Mouse (Mus musculus) v-Abl transformed pro-B cells (cell line): ENCODE results near the gene Igfbpl1.

Experiments
- in situ Hi-C, 2 experiments: fragments of 400-800 bp; cut with MboI; formaldehyde crosslinking; loops; one replicate each; pipeline ENCODE4 v1.15.1; 2025; ENCODE audit not compliant: unreplicated experiment in 2 of 2

Gene Igfbpl1

DNA sequence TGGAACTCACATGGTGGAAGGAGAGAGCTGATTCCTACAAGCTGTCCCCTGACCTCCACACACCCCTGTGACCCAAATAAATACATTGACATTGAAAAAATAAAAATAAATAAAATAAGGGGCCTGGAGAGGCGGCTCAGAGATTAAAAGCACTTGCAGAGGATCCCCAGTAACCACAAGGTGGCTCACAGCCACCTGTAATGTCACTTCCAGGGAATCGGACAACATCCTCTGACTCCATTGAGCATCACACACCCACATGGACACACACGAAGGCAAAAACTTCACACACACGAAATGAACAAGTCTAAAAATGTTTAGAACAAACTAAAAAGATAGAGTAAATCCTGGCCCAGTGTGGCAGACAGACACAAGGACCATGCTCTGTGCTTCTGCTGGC, 40.0 kb downstream of the Igfbpl1 start:
- in situ Hi-C loops: loop anchor here in 1 of 2 experiments (25.0 kb wide), 1 partner anchor 1074 kb away; the partner anchor contains the start of gene Pax5

DNA sequence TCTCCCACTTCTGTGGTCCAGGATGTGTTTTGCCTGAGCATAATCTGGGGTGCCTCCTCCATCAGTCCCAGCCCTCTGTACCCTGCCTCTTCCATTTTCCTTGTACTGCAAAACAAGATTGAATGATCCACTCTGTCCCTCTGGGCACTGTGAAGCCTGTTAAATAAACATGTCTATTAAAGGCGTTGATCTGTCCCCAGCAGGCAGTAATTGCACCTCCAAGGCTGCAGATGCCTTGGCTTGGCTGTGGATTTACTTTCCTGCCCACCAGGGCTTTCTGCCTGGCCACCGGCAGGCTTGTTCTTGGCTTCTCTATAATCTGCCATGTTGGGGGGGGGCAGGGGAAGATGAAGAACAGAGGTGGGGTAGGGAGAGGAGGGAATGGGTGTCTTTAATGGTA, 40.8 kb downstream of the Igfbpl1 start:
- in situ Hi-C loops: loop anchor here in 1 of 2 experiments (25.0 kb wide), 1 partner anchor 1074 kb away; the partner anchor contains the start of gene Pax5

DNA sequence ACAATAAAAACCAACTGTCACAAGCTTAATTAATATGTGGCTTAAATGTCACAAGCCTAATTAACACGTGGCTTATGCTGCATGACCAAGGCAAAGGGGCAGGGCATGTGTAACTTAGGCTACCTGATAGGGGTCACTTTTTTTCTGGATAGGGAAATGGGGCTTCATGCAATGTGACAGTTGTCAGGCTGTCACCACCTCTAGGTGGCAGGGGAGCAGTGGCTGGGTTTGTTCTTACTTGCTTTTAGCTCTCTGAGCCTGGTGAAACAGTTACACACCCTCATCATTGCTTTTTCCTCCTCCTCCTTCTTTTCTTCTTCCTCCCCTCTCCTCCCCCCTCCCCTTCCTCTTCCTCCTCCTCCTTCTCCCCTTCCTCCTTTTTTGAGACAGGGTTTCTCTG, 43.1 kb downstream of the Igfbpl1 start:
- in situ Hi-C loops: loop anchor here in 1 of 2 experiments (5.0 to 25.0 kb wide), 2 partner anchors 39 to 1071 kb away; partner anchors contain the start of gene Pax5

DNA sequence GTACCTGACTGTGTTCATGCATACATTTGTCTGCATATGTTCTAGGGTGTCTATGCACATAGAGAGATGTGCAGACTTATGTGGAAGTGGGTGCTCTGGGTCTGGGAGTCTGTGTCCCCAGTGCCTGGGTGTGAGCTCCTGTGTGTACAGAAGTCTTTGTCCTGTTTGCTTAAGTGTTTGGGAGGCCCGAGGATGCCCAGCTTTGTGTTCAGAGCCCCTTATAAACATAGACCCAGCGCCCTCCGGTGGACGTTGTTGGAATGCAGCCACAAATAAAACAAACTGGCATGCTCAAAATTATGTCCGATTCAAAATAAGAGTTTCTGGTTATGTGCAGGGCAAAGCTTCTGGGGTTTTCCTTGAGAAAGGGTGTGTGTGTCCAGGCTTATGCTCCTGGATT, 55.1 kb downstream of the Igfbpl1 start:
- in situ Hi-C loops: loop anchor here in 1 of 2 experiments (10.0 to 25.0 kb wide), 2 partner anchors 234 to 667 kb away; partner anchors contain the start of genes Shb and Tomm5

DNA sequence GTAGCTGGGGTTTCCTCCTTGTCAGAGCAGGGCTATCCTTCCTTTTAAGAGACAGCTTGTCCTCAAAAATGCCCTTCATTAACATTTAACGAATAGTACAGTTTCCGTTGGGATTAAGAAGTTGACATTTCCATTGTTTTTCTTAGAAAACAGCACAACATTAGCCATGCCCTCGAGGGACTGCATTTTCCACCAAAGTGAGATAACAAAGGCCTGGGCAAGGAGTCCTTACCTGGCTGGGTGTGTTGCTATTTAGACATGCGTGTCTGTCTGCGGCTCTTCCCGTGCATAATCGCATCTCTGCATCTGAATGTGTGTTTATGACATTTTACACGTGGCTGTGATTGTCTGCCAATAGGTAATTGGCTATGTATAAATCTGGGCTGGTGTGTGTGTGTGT, 55.5 kb downstream of the Igfbpl1 start:
- in situ Hi-C loops: loop anchor here in 1 of 2 experiments (10.0 to 25.0 kb wide), 2 partner anchors 234 to 666 kb away; partner anchors contain the start of genes Shb and Tomm5

DNA sequence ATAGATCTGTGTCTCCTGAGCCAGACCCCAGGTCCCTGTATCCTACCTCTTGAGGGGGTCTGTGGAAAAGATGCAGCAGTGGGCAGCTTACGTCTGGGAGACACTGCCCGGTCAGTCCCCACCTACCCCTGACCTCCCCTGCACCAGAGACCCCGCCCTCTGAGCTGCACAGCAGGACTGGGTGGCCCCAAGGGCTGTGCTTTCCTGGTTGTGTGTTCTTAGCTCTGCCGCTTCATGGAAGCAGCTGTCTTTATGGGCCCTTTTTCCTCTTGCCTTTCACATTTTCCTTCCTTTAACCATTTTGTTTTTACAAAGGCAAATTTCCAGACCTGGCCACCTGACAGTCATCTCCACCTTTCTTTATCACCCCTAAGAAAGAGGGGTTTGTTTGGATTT, 56.1 kb downstream of the Igfbpl1 start:
- in situ Hi-C loops: loop anchor here in 1 of 2 experiments (10.0 to 25.0 kb wide), 2 partner anchors 233 to 666 kb away; partner anchors contain the start of genes Shb and Tomm5

DNA sequence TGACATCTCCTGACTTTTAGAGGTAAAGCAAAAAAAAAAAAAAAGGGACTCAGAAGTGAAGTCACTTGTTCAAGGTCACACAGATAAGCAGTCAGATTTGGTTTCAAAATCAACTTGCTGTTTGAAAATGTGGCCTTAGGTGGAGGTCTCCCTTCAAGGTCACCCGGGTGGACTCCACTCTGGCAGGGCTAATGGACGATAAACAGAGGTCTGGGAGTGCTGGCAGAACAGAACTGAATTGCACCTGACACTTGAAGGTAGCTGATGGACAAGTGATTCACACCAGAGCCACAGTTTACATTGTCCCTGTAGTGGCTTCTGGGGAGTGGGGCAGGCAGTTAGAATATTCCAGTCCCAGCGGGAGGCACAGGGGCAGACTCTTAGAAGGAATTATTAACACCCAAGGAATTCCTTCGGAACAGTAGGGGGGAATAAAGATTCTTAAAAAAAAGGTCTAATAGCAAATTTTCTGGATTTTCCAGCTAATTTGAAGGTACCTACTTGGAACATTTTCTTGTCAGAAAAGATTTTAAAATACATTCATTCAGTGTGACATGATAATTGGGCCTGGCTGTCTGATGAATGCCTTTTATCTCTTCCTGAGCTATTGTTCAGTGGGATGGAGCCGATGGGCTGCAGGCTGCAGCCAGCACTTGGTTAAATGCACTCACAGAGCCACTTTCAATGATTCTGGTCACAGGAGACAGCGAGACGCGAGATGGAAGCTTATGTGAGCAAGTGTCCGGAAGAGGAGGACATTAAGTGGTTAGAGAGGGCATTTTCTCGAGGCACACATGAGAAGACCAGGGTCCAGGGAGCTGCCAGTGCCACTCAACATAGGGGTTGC, 56.7 kb downstream of the Igfbpl1 start:
- in situ Hi-C loops: loop anchor here (5.0 to 25.0 kb wide), 7 partner anchors 32 to 665 kb away; partner anchors contain the start of genes Shb (in 2 of the 2) and Tomm5 (in 1 of the 2)

DNA sequence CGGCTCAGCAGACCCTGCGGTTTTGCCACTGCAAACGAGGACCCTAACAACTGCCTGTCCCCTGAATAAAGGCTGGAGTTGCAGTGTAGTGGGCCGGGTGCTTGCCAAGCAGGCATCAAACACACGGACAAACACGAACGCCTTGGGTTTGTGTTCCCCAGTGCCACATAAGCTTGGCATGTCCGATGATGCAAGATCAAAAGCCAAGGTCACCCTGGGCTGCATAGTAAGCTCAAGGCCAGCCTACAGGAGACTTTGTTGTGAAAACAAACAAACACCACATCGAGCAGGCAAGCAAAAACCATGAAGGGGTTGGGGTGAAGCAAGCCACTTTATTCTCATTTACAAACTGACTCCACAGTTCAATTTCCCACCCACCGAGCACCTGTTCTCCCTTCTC, 57.6 kb downstream of the Igfbpl1 start:
- in situ Hi-C loops: loop anchor here (5.0 to 25.0 kb wide), 6 partner anchors 33 to 487 kb away; partner anchors contain the start of gene Shb (in 2 of the 2)

DNA sequence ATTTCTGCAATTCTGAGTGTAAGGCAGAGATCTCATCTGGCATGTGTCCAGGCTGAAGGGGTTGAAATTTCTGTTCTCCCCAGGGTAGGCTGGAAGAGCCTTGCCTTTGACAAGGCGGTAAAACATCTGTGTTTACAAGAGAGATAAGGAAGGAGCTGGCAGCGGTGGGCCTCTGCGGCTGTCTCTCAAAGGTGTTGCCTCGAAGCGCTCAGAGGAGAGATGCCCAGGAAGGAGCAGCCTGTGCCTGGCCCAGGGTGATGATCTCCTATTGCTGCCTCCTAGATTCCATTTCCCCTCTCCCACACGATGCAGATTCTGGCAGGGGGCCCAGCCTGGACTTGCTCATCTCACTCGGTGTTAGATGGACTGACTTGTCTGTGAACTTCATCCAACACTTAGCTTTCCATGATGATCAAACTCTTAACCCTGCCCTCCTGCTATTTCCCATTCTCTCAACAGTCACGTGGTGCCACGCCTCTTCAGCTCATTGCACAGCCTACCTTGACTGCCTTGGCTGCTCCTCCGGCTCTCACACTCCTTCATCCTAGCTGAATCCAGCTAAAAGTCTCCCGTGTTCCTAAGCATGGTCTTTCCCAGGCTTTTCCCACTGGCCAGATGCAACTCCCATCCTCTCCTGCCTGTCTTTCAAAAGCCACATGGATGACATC, 58.7 kb downstream of the Igfbpl1 start:
- in situ Hi-C loops: loop anchor here (5.0 to 25.0 kb wide), 6 partner anchors 34 to 486 kb away; partner anchors contain the start of gene Shb (in 2 of the 2)

DNA sequence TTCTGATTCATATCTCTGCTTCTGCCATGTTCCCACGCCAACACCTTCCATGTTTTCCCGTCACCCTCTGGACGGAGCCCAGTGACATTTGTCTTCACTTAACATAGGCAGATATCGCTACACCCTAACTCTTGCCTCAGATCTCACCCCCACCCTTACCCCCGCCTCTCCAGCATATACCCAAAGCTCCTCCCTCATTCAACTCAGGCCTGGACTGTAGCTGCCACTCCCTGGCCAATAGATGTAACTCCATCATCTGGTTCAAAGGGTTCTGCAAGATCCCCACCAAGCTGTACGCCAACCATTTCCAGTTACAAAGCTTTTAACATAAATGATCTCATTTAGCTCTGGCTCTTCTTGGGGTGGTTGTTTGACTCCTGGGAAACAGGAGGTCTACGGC, 59.9 kb downstream of the Igfbpl1 start:
- in situ Hi-C loops: loop anchor here (5.0 to 25.0 kb wide), 6 partner anchors 36 to 484 kb away; partner anchors contain the start of gene Shb (in 2 of the 2)

DNA sequence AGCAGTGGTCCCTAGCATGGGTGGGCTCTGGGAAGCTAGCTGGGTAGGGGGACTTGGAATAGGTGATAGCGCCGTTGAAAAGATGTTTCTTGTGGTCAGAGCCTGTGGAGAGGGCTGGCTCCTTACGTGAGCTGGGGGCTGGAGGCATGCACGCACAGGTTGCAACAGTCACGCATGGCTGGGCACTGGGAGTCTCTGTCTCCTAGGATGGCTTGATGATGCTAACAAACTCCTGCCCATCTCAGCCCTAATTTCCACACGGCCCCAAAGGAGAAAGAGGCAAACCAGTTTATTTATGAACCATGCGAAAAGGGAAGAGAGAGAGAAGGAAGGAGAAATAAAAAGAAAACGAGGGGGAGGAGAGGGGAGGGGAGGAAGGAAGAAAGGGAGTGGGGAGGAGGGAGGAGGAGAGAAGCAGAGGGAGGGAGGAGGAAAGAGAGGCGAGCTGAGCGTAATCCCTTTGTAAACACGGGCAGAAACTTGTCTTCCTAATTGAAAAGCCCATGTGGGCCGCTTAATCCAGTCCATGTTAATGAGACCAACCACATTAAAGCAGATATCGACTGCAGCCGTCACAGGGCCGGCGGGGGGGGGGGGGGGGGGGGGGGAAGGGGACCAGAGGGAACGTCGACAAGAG, 61.0 kb downstream of the Igfbpl1 start:
- in situ Hi-C loops: loop anchor here (5.0 to 25.0 kb wide), 6 partner anchors 37 to 483 kb away; partner anchors contain the start of gene Shb (in 2 of the 2)

DNA sequence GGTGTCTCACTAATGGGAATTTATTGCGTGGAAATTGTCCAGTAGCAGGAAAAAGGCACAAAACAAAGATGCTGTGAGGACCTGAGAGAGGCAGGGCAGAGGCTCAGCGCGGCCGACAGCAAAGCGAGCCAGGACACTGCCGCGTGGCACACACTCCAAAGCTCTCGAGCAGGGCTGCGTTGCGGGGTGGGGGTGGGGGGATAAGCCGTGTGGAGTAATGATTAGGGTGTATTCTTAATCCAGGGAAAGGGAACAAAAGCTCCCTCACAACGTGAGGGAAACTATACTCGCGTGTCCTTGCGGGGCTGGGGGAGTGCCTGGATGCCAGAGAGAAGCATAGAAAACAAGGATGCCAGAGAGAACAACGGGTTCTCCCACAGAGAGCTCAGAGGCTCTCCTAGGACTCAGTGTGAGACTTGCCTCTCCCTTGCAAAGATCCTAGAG, 61.6 kb downstream of the Igfbpl1 start:
- in situ Hi-C loops: loop anchor here (5.0 to 25.0 kb wide), 6 partner anchors 37 to 483 kb away; partner anchors contain the start of gene Shb (in 2 of the 2)

DNA sequence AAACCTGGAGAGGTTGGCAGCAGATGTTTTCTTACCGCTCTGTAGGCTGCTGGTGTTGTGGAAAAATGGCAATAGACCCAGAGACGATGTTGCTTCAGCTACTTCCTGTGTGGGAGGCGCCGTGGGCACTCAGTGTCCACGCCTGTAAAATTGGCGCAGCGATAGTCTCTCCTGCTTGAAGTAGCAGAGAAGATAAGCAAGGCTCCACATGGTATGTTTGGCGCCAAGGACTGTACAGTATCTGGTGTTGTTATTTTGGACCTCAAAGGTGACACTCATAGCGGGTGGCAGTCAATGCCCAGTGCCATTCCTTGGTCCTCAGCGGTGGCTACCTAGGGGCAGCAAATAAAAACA, 62.6 kb downstream of the Igfbpl1 start:
- in situ Hi-C loops: loop anchor here in 1 of 2 experiments (10.0 to 25.0 kb wide), 2 partner anchors 227 to 479 kb away; partner anchors contain the start of gene Shb

DNA sequence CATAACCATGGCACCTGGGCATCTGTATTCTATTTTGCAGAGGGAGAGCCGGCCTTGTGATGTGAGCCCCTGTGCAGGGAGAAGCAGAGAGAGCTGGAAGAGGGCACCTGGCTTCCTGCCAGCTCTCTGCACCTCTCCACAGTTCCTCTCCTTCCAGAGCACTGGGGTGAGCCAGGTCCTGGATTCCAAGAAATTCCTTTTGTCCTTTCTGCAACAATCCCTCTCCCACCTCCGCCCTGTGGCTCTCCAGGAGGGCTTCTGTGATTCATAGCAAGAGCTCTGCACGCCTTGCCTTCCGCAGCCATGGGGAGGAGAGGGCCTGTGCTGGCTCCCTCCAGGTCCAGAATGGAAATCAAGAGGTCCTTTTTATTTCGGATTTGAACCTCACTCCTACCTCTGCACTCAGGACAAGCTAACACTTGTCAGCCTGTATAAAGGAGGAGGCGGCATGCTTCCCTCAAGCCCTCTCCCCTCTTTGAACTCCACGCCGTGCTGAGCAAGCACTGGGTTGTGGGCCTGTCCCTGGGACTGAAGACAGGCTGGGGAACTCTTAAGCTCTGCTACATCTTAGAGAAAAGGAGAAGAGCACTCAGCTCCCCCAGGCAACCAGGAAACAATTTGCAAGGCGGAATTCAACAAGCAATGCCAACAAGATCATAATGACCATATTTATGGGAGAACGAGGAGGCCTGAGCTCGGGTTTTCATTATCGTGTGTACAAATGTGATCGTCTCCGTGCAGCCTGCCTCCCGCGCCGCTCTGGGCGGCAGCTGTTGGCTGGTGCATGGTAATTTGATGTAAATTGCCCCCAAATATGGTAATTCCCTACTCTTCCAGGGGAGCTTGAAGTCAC, 63.2 kb downstream of the Igfbpl1 start:
- in situ Hi-C loops: loop anchor here in 1 of 2 experiments (10.0 to 25.0 kb wide), 2 partner anchors 226 to 479 kb away; partner anchors contain the start of gene Shb

DNA sequence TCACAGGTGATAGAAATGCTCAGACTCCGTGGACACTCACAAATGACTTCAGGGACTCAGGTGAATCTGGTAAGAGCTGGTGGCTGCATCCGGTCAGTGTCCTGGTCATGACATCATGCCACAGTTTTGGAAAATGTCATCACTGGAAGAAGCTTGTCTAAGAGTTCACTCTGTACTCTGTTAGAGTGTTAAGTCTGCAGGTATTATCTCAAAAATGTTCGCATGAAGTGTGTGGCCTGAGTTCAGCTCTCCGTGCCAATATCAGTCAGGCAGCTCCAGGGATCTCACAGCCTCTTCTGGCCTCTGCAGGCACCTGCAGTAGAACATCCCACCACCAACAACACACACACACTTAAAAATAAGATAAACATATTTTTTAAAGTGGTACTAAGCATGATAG, 64.1 kb downstream of the Igfbpl1 start:
- in situ Hi-C loops: loop anchor here in 1 of 2 experiments (10.0 to 25.0 kb wide), 2 partner anchors 225 to 478 kb away; partner anchors contain the start of gene Shb
